Mouse (Mus musculus) CH12.LX (cell line): ENCODE results near the gene Krtap4-8. TPM values are rescaled to one million over a fixed set of nuclear protein-coding genes. Genes with fewer than 3 reads are reported as not detected.

ENCODE experiments used
- DNase-seq: peaks from one replicate; pipeline ENCODE4 v3.0.0-alpha.2; 2013; ENCODE audit errors: extremely low read depth
- H3K27ac ChIP-seq: 2 replicates; pipeline ENCODE4 v1.5.1; 2012; ENCODE audit warnings: low read depth, mild to moderate bottlenecking, control low read depth, moderate library complexity; ENCODE audit not compliant: insufficient read depth
- H3K27me3 ChIP-seq: replicated peaks from 2 replicates; pipeline ENCODE3; 2012; ENCODE audit warnings: inconsistent platforms
- H3K36me3 ChIP-seq, 2 experiments: replicated peaks in 1 of 2; 2 replicates each; pipeline versions ENCODE3 to v1.6.1; 2012; ENCODE audit warnings: inconsistent platforms in 1 of 2, low read length in 1 of 2, mild to moderate bottlenecking in 1 of 2, mixed read lengths in 1 of 2, moderate library complexity in 1 of 2; ENCODE audit not compliant: control insufficient read depth in 1 of 2, insufficient read depth in 1 of 2
- H3K4me1 ChIP-seq, 2 experiments: 2 replicates each; pipeline ENCODE4 v1.6.1; 2012; ENCODE audit warnings: inconsistent platforms in 1 of 2, moderate library complexity in 1 of 2; ENCODE audit not compliant: insufficient read depth in 2 of 2, control insufficient read depth in 1 of 2
- H3K4me2 ChIP-seq: 2 replicates; pipeline ENCODE4 v1.6.1; 2012; ENCODE audit warnings: low read depth, mild to moderate bottlenecking, control low read depth; ENCODE audit not compliant: poor library complexity, insufficient read depth, severe bottlenecking
- H3K4me3 ChIP-seq, 3 experiments: fragments of 150-350 bp in 1 of 3; sonication (generic) in 1 of 3; replicated peaks in 1 of 3; 2 replicates each; pipeline versions ENCODE3 to v1.5.1; 2011 to 2012; ENCODE audit warnings: low read depth in 2 of 3, low read length in 2 of 3, mild to moderate bottlenecking in 2 of 3, moderate library complexity in 2 of 3, control low read depth in 1 of 3, improper control_type of control experiment in 1 of 3, inconsistent platforms in 1 of 3, mixed read lengths in 1 of 3; ENCODE audit not compliant: poor library complexity in 1 of 3
- H3K79me2 ChIP-seq: replicated peaks from 2 replicates; pipeline ENCODE4 v1.6.1; 2012; ENCODE audit warnings: mild to moderate bottlenecking, moderate library complexity; ENCODE audit not compliant: control insufficient read depth, poor library complexity, insufficient read depth, severe bottlenecking; ENCODE audit errors: extremely low read depth
- H3K9ac ChIP-seq: 2 replicates; pipeline ENCODE4 v1.6.1; 2012; ENCODE audit warnings: low read depth, mild to moderate bottlenecking, control low read depth, moderate library complexity; ENCODE audit not compliant: insufficient read depth
- H3K9me3 ChIP-seq: replicated peaks from 2 replicates; pipeline ENCODE3; 2012; ENCODE audit warnings: low read length, inconsistent platforms, mixed read lengths
- BHLHE40 ChIP-seq: IDR thresholded peaks from 2 replicates; pipeline ENCODE4 v1.6.1; 2011; ENCODE audit warnings: mild to moderate bottlenecking, low read depth, low read length, improper control_type of control experiment
- CHD2 ChIP-seq: IDR thresholded peaks from 2 replicates; pipeline ENCODE4 v1.6.1; 2011; ENCODE audit warnings: low read length, improper control_type of control experiment
- ELF1 ChIP-seq: IDR thresholded peaks from 2 replicates; pipeline ENCODE4 v1.6.1; 2014; ENCODE audit warnings: low read depth, mild to moderate bottlenecking, inconsistent platforms, low read length, improper control_type of control experiment
- EP300 ChIP-seq: IDR thresholded peaks from 2 replicates; pipeline ENCODE4 v1.6.1; 2011; ENCODE audit warnings: low read length, improper control_type of control experiment
- ETS1 ChIP-seq: conservative IDR thresholded peaks from 2 replicates; pipeline ENCODE4 v1.6.1; 2012; ENCODE audit warnings: low read depth, mild to moderate bottlenecking, inconsistent platforms, low read length, improper control_type of control experiment, moderate library complexity
- GABPA ChIP-seq: IDR thresholded peaks from 2 replicates; pipeline ENCODE4 v1.6.1; 2012; ENCODE audit warnings: low read depth, low read length, improper control_type of control experiment, inconsistent platforms; ENCODE audit not compliant: insufficient replicate concordance
- HCFC1 ChIP-seq: IDR thresholded peaks from 2 replicates; pipeline ENCODE4 v1.6.1; 2012; ENCODE audit warnings: low read depth, mild to moderate bottlenecking, inconsistent platforms, low read length, improper control_type of control experiment
- IRF4 ChIP-seq: IDR thresholded peaks from 2 replicates; pipeline ENCODE4 v1.6.1; 2014; ENCODE audit warnings: low read depth, mild to moderate bottlenecking, inconsistent platforms, low read length, improper control_type of control experiment
- JUN ChIP-seq: IDR thresholded peaks from 2 replicates; pipeline ENCODE4 v1.6.1; 2011; ENCODE audit warnings: low read depth, mild to moderate bottlenecking, low read length, improper control_type of control experiment, moderate library complexity; ENCODE audit not compliant: insufficient read depth
- MAX ChIP-seq: IDR thresholded peaks from 2 replicates; pipeline ENCODE4 v1.6.1; 2011; ENCODE audit warnings: low read length, improper control_type of control experiment
- MAZ ChIP-seq: IDR thresholded peaks from 2 replicates; pipeline ENCODE4 v1.6.1; 2012; ENCODE audit warnings: low read depth, mild to moderate bottlenecking, inconsistent platforms, low read length, improper control_type of control experiment, moderate library complexity
- MEF2A ChIP-seq: IDR thresholded peaks from 2 replicates; pipeline ENCODE4 v1.6.1; 2014; ENCODE audit warnings: low read depth, mild to moderate bottlenecking, inconsistent platforms, low read length, improper control_type of control experiment, borderline replicate concordance
- MYC ChIP-seq: IDR thresholded peaks from 2 replicates; pipeline ENCODE4 v1.6.1; 2011; ENCODE audit warnings: low read depth, mild to moderate bottlenecking, improper control_type of control experiment, low read length
- NRF1 ChIP-seq: IDR thresholded peaks from 2 replicates; pipeline ENCODE4 v1.6.1; 2014; ENCODE audit warnings: low read depth, mild to moderate bottlenecking, inconsistent platforms, low read length, improper control_type of control experiment, moderate library complexity
- POLR2A ChIP-seq: IDR thresholded peaks from 2 replicates; pipeline ENCODE4 v1.6.1; 2011; ENCODE audit warnings: low read depth, mild to moderate bottlenecking, improper control_type of control experiment, low read length
- POLR2AphosphoS2 ChIP-seq: IDR thresholded peaks from 2 replicates; pipeline ENCODE4 v1.6.1; 2011; ENCODE audit warnings: low read depth, low read length, improper control_type of control experiment
- SIN3A ChIP-seq: IDR thresholded peaks from 2 replicates; pipeline ENCODE4 v1.6.1; 2012; ENCODE audit warnings: low read length, improper control_type of control experiment, inconsistent platforms
- SMC3 ChIP-seq: IDR thresholded peaks from 2 replicates; pipeline ENCODE4 v1.6.1; 2011; ENCODE audit warnings: low read depth, low read length, improper control_type of control experiment
- USF1 ChIP-seq: IDR thresholded peaks from 2 replicates; pipeline ENCODE4 v1.6.1; 2014; ENCODE audit warnings: low read depth, mild to moderate bottlenecking, inconsistent platforms, low read length, improper control_type of control experiment
- ZC3H11A ChIP-seq: IDR thresholded peaks from 2 replicates; pipeline ENCODE4 v1.6.1; 2012; ENCODE audit warnings: low read depth, mild to moderate bottlenecking, inconsistent platforms, low read length, improper control_type of control experiment
- dilution Hi-C: fragments of 300-500 bp; cut with MboI; formaldehyde crosslinking; loops from 2 replicates; pipeline ENCODE4 v1.14.3; 2020; ENCODE audit warnings: low sequenced_read_pairs; ENCODE audit not compliant: extremely low pct_unique_long_range_greater_than_20kb, extremely low pct_ligation_motif_present
- in situ Hi-C: fragments of 300-500 bp; cut with MboI; formaldehyde crosslinking; loops from 3 replicates; pipeline ENCODE4 v1.14.3; 2019; ENCODE audit warnings: low sequenced_read_pairs, low pct_ligation_motif_present, low pct_unique_long_range_greater_than_20kb, mixed read lengths
- polyA plus RNA-seq: library from polyadenylated mRNA; unstranded; fragments of >175 nt; gene quantifications from 2 replicates; pipeline ENCODE4 v1.2.1, GENCODE M21; 2012; ENCODE audit warnings: low read depth; ENCODE audit not compliant: insufficient read length
- total RNA-seq, 2 experiments: library from RNA; depleted of rRNA; stranded (reverse); fragments of 300-350 nt in 1 of 2; fragments of >200 nt in 1 of 2; gene quantifications; 2 replicates each; pipeline ENCODE4 v1.2.3; 2012 to 2014

Gene Krtap4-8
- total and polyA plus RNA-seq, 3 experiments: not detected

- Histone ChIP-seq H3K4me2 (no peak overlapping the region), H3K36me3 (no peaks in the 10 kb centered on the region), H3K79me2 (no peaks in the 10 kb centered on the region), H3K9ac (no peak overlapping the region), H3K27ac (no peak overlapping the region), H3K4me1 (no peaks in the 10 kb centered on the region), H3K27me3 (peaks cover 79% of the 10 kb centered on the region), H3K9me3 (no peaks in the 10 kb centered on the region), H3K4me3 (no peak overlapping the region)
- no peak for TF ChIP-seq MEF2A
- no peak for TF ChIP-seq MYC
- no peak for TF ChIP-seq MAZ
- TF ChIP-seq MAX: no peak
- TF ChIP-seq ETS1: no peak
- no peak for TF ChIP-seq NRF1
- TF ChIP-seq USF1: no peak
- TF ChIP-seq POLR2A: no peak
- no peak for TF ChIP-seq ELF1
- no peak for TF ChIP-seq POLR2AphosphoS2
- TF ChIP-seq JUN: no peak
- TF ChIP-seq GABPA: no peak
- no peak for TF ChIP-seq BHLHE40
- TF ChIP-seq EP300: no peak
- no peak for TF ChIP-seq ZC3H11A
- dilution Hi-C loops: no loop called here
- DNase-seq: no peak
- in situ Hi-C loops: no loop called here
Observed at GRCm38 (mm10) chr11:99768410-99768809, 12.1 kb downstream of the Krtap4-8 start.

- no peak for DNase-seq
- H3K9ac ChIP-seq: no peak overlapping the region
- no peak overlapping the region for H3K4me3 ChIP-seq
- dilution Hi-C loops (no loop called here), in situ Hi-C loops (no loop called here)
- no peak overlapping the region for H3K27ac ChIP-seq
- no peaks in the 10 kb centered on the region for H3K79me2 ChIP-seq
- H3K9me3 ChIP-seq: no peaks in the 10 kb centered on the region
- no peak overlapping the region for H3K4me2 ChIP-seq
- no peaks in the 10 kb centered on the region for H3K4me1 ChIP-seq
- no peaks in the 10 kb centered on the region for H3K36me3 ChIP-seq
- H3K27me3 ChIP-seq: peaks cover 82% of the 10 kb centered on the region
- TF ChIP-seq JUN (no peak), IRF4 (no peak), SMC3 (no peak), SIN3A (no peak), HCFC1 (no peak), CHD2 (no peak)
- TF ChIP-seq, all 38 proteins: peak for 0
Observed at GRCm38 (mm10) chr11:99758877-99759276, 21.6 kb downstream of the Krtap4-8 start.
